Mouse (Mus musculus) heart, embryonic 12.5 days (tissue): ENCODE measurements around the gene Olfr619. TPM values are rescaled to one million over a fixed set of nuclear protein-coding genes. Genes with fewer than 3 reads are reported as not detected.

Source experiments
- microRNA-seq: library from miRNA; unstranded; fragments of <30 nt; microRNA quantifications from one replicate; pipeline ENCODE4, GENCODE M21; 2017
- polyA plus RNA-seq: library from polyadenylated mRNA; unstranded; fragments of >200 nt; fragmentation: Nextera tagmentation; extraction: Ambion mirVana; gene quantifications from 2 replicates; pipeline ENCODE4 v1.2.1, GENCODE M21; 2016

Gene Olfr619
- polyA plus RNA-seq, 1 experiment from 2014 or later: not detected

Small RNA genes within 50 kb of the gene (microRNA-seq; reads per million reads assigned to microRNA genes)
- not detected for gene Gm26506

Other genes with a start within 250 kb of the Olfr619 start
- not detected in 2 replicates for gene Olfr601, start 237.9 kb upstream of the Olfr619 start, polyA plus RNA-seq
- gene Olfr603, start 214.4 kb upstream of the Olfr619 start, polyA plus RNA-seq: not detected in 2 replicates
- gene Usp17lc, start 185.5 kb upstream of the Olfr619 start, polyA plus RNA-seq: not detected in 2 replicates
- not detected in 2 replicates for gene Olfr605, start 155.1 kb upstream of the Olfr619 start, polyA plus RNA-seq
- gene Olfr606, start 151.5 kb upstream of the Olfr619 start, polyA plus RNA-seq: not detected in 2 replicates
- 0.13 and 0.28 TPM in 2 replicates for gene Olfr607, start 136.4 kb upstream of the Olfr619 start, polyA plus RNA-seq
- gene Olfr608, start 130.7 kb upstream of the Olfr619 start, polyA plus RNA-seq: 0.17 TPM in 1 of 2 replicates, not detected in the other
- 0.08 TPM in 1 of 2 replicates, not detected in the other for gene Olfr609, start 102.5 kb upstream of the Olfr619 start, polyA plus RNA-seq
- gene Olfr610, start 88.5 kb upstream of the Olfr619 start, polyA plus RNA-seq: not detected in 2 replicates
- gene Olfr611, start 79.7 kb upstream of the Olfr619 start, polyA plus RNA-seq: not detected in 2 replicates
- not detected in 2 replicates for gene Olfr612, start 57.9 kb upstream of the Olfr619 start, polyA plus RNA-seq
- not detected in 2 replicates for gene Olfr613, start 52.5 kb upstream of the Olfr619 start, polyA plus RNA-seq
- gene Olfr615, start 44.5 kb upstream of the Olfr619 start, polyA plus RNA-seq: not detected in 2 replicates
- not detected in 2 replicates for gene Olfr616, start 31.4 kb upstream of the Olfr619 start, polyA plus RNA-seq
- gene Olfr617, start 27.5 kb upstream of the Olfr619 start, polyA plus RNA-seq: not detected in 2 replicates
- gene Olfr618, start 10.5 kb upstream of the Olfr619 start, polyA plus RNA-seq: not detected in 2 replicates
- not detected in 2 replicates for gene Olfr620, start 12.0 kb downstream of the Olfr619 start, polyA plus RNA-seq
- not detected in 2 replicates for gene Olfr622, start 42.1 kb downstream of the Olfr619 start, polyA plus RNA-seq
- not detected in 2 replicates for gene Olfr623, start 63.1 kb downstream of the Olfr619 start, polyA plus RNA-seq
- 0.03 and 0.04 TPM in 2 replicates for gene Olfr624, start 70.6 kb downstream of the Olfr619 start, polyA plus RNA-seq
- gene Olfr625-ps1, start 82.1 kb downstream of the Olfr619 start, polyA plus RNA-seq: not detected in 2 replicates
- not detected in 2 replicates for gene Olfr243, start 114.1 kb downstream of the Olfr619 start, polyA plus RNA-seq
- not detected in 2 replicates for gene Olfr628, start 129.8 kb downstream of the Olfr619 start, polyA plus RNA-seq
- 0.08 TPM in 1 of 2 replicates, not detected in the other for gene Olfr629, start 144.4 kb downstream of the Olfr619 start, polyA plus RNA-seq
- gene Olfr630, start 156.8 kb downstream of the Olfr619 start, polyA plus RNA-seq: not detected in 2 replicates
- gene Olfr69, start 171.0 kb downstream of the Olfr619 start, polyA plus RNA-seq: not detected in 2 replicates
- not detected in 2 replicates for gene Olfr68, start 179.1 kb downstream of the Olfr619 start, polyA plus RNA-seq
- not detected in 2 replicates for gene Olfr67, start 191.2 kb downstream of the Olfr619 start, polyA plus RNA-seq
- 3,072 and 3,403 TPM in 2 replicates for gene Hbb-bt, start 213.4 kb downstream of the Olfr619 start, polyA plus RNA-seq
- 2,689 and 3,022 TPM in 2 replicates for gene Hbb-bs, start 227.5 kb downstream of the Olfr619 start, polyA plus RNA-seq
- 0.50 and 0.56 TPM in 2 replicates for gene Hbb-bh2, start 239.9 kb downstream of the Olfr619 start, polyA plus RNA-seq
- 2,015 and 2,280 TPM in 2 replicates for gene Hbb-bh1, start 242.6 kb downstream of the Olfr619 start, polyA plus RNA-seq